Mouse (Mus musculus): ENCODE data around the gene Srrm2.
A peak's percentile ranks its signal among the peaks of the same experiment; 100 is the strongest.

Gene Srrm2

DNA sequence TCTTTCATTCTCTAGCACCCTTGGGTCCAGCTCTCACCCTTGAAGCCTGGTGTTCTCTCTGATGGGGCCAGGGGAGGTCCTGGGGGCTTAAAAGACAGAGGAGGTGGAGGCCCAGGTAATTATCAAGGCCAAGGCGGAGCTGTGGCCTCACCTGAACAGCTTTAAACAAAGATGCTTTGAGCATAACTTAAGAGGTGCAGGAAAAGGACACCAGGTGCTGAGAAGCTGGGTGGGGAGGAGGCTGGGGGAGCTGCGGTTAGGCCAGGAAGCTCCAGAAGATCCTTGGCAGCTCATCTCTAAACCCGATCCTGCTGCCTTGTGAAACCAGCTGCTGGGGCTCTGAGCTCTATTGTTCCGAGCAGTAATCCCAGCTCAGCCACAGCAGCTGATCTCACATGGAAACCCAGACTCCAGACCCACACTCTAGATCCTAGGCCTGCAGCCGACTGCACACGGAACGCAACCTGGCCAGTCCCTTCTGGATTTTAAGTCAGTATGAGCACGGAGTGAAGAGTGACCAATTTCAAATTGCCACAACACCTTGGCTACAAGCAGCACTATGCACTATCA lies 45.8 kb downstream of the Srrm2 start, which contains the start of gene Prss33:
Prss33 (minus strand) TSS at position 51 of the 570 bp plus-strand sequence.
- Histone ChIP-seq H3K4me1 (replicated peaks; ENCODE audit: low read depth, low read length) (peaks cover 32% of the 10 kb centered on the region), H3K9me3 (ENCODE audit: low read length) (no peaks in the 10 kb centered on the region), H3K36me3 (ENCODE audit: insufficient read depth, low read length) (no peaks in the 10 kb centered on the region; the same call in 1 of the 2 replicates), H3K4me3 (replicated peaks; ENCODE audit: low read length) (peak within 1 kb of the TSS; percentile 67), H3K27me3 (ENCODE audit: insufficient read depth, low read length) (peaks cover 17% of the 10 kb centered on the region)
- TF ChIP-seq CTCF (conservative IDR thresholded peaks at IDR 0.05; ENCODE audit: low read length), result no peak
- TF ChIP-seq NANOG (IDR thresholded peaks at IDR 0.05; ENCODE audit: borderline replicate concordance, low read length), result no peak
- TF ChIP-seq POU5F1 (IDR thresholded peaks at IDR 0.05; ENCODE audit: borderline replicate concordance, low read length), result no peak

GRCm38 (mm10) chr17:23841145-23841544 lies 50.8 kb downstream of the Srrm2 start:
- Histone ChIP-seq H3K9me3 (ENCODE audit: low read length) (no peaks in the 10 kb centered on the region), H3K4me3 (replicated peaks; ENCODE audit: low read length) (no peak overlapping the region), H3K36me3 (ENCODE audit: insufficient read depth, low read length) (peaks cover 6% of the 10 kb centered on the region; the same call in 1 of the 2 replicates), H3K4me1 (replicated peaks; ENCODE audit: low read depth, low read length) (peaks cover 14% of the 10 kb centered on the region), H3K27me3 (ENCODE audit: insufficient read depth, low read length) (0 out of 2 replicates have a peak, but pooled peaks cover 4% of the 10 kb centered on the region)
- TF ChIP-seq CTCF (conservative IDR thresholded peaks at IDR 0.05; ENCODE audit: low read length), result peak; percentile 96
- no peak for TF ChIP-seq POU5F1 (IDR thresholded peaks at IDR 0.05; ENCODE audit: borderline replicate concordance, low read length)
- no peak for TF ChIP-seq NANOG (IDR thresholded peaks at IDR 0.05; ENCODE audit: borderline replicate concordance, low read length)

GRCm38 (mm10) chr17:23843141-23843811 lies 52.9 kb downstream of the Srrm2 start:
- H3K4me1 ChIP-seq (replicated peaks; ENCODE audit: low read depth, low read length), result peaks cover 7% of the 10 kb centered on the region
- peak overlapping the region; percentile 74 for H3K4me3 ChIP-seq (replicated peaks; ENCODE audit: low read length)
- peaks cover 6% of the 10 kb centered on the region; the same call in 1 of the 2 replicates for H3K36me3 ChIP-seq (ENCODE audit: insufficient read depth, low read length)
- H3K9me3 ChIP-seq (ENCODE audit: low read length), result no peaks in the 10 kb centered on the region
- no peaks in the 10 kb centered on the region; the same call in 1 of the 2 replicates for H3K27me3 ChIP-seq (ENCODE audit: insufficient read depth, low read length)
- TF ChIP-seq NANOG (IDR thresholded peaks at IDR 0.05; ENCODE audit: borderline replicate concordance, low read length) (no peak), POU5F1 (IDR thresholded peaks at IDR 0.05; ENCODE audit: borderline replicate concordance, low read length) (no peak), CTCF (conservative IDR thresholded peaks at IDR 0.05; ENCODE audit: low read length) (peak; percentile 64)

DNA sequence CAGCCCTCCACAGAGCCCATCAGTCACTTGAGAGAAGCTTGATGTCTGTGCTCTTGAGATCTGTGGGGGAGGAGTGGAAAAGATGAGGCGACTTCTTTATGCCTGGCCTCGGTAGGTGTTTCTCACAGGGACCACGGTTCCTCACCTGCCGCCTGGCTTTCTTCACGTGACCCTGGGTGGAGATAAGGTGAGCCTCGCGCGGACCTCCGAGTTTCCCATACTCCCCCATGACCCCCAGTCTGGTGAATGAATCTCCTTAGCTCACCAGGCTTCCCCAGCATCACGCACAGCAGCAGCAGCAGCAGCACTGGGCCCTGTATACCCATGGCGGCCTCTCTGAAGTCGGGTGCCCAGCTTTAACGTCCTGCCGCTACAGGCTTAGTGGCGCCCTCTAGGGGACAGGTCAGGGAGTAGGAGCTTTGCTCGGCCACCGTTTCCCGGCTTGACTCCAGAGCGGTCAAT lies 53.5 kb downstream of the Srrm2 start, which contains the start of the genes Prss32 and Prss41:
Prss32 (plus strand) TSS at position 44 of the 462 bp plus-strand sequence.
Prss41 (minus strand) TSS at position 361 of the 462 bp plus-strand sequence.
- Histone ChIP-seq H3K27me3 (ENCODE audit: insufficient read depth, low read length) (no peaks in the 10 kb centered on the region; the same call in 1 of the 2 replicates), H3K4me3 (replicated peaks; ENCODE audit: low read length) (peak within 1 kb of the TSS; percentile 74), H3K9me3 (ENCODE audit: low read length) (no peaks in the 10 kb centered on the region), H3K36me3 (ENCODE audit: insufficient read depth, low read length) (peaks cover 6% of the 10 kb centered on the region; the same call in 1 of the 2 replicates), H3K4me1 (replicated peaks; ENCODE audit: low read depth, low read length) (peaks cover 7% of the 10 kb centered on the region)
- TF ChIP-seq POU5F1 (IDR thresholded peaks at IDR 0.05; ENCODE audit: borderline replicate concordance, low read length) (no peak), CTCF (conservative IDR thresholded peaks at IDR 0.05; ENCODE audit: low read length) (peak; percentile 75)

GRCm38 (mm10) chr17:23850028-23850427 lies 59.7 kb downstream of the Srrm2 start:
- TF ChIP-seq CTCF (conservative IDR thresholded peaks at IDR 0.05; ENCODE audit: low read length) (peak; percentile 27), POU5F1 (IDR thresholded peaks at IDR 0.05; ENCODE audit: borderline replicate concordance, low read length) (no peak)
- H3K36me3 ChIP-seq (ENCODE audit: insufficient read depth, low read length), result no peaks in the 10 kb centered on the region
- no peak overlapping the region for H3K4me3 ChIP-seq (replicated peaks; ENCODE audit: low read length)
- 0 out of 2 replicates have a peak, but pooled peaks cover 3% of the 10 kb centered on the region for H3K4me1 ChIP-seq (replicated peaks; ENCODE audit: low read depth, low read length)
- no peaks in the 10 kb centered on the region; the same call in 1 of the 2 replicates for H3K27me3 ChIP-seq (ENCODE audit: insufficient read depth, low read length)
- H3K9me3 ChIP-seq (ENCODE audit: low read length), result no peaks in the 10 kb centered on the region

DNA sequence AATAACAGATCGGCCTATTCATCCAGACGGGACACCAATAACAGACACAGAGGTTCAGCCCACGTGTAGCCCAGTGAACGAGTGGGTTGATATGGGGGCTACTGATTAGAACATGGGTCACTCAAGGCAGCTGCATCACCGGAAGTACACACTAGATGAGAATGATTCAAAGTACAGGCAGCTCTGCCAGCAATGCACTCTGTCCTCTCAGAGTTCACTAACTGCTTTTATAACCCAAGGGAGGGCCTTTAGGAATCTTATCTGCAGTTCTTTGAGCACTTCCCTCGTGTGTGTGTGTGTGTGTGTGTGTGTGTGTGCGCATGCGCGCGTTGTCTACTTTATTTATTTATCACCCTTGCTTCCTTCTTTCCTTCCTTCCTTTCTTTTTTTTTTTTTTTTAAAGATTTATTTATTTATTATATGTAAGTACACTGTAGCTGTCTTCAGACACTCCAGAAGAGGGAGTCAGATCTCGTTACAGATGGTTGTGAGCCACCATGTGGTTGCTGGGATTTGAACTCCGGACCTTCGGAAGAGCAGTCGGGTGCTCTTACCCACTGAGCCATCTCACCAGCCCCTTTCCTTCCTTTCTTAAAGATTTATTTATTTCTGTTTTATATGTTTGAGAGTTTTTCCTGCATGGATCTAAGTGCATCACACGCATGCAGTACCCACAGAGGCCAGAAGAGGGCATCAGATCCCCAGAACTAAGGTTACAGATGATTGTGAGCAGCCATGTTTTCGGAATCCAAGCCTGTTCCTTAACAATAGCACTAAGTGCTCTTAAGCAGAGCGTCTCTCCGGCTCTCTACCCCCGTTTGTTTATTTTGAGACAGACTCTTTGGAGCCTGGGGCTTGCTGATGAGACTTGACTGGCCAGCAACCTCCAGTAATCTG lies 60.8 kb downstream of the Srrm2 start:
- Histone ChIP-seq H3K4me3 (replicated peaks; ENCODE audit: low read length) (no peak overlapping the region), H3K36me3 (ENCODE audit: insufficient read depth, low read length) (no peaks in the 10 kb centered on the region), H3K27me3 (ENCODE audit: insufficient read depth, low read length) (no peaks in the 10 kb centered on the region; the same call in 1 of the 2 replicates), H3K9me3 (ENCODE audit: low read length) (no peaks in the 10 kb centered on the region), H3K4me1 (replicated peaks; ENCODE audit: low read depth, low read length) (0 out of 2 replicates have a peak, but pooled peaks cover 3% of the 10 kb centered on the region)
- TF ChIP-seq NANOG (IDR thresholded peaks at IDR 0.05; ENCODE audit: borderline replicate concordance, low read length) (no peak), POU5F1 (IDR thresholded peaks at IDR 0.05; ENCODE audit: borderline replicate concordance, low read length) (no peak), CTCF (conservative IDR thresholded peaks at IDR 0.05; ENCODE audit: low read length) (peak; percentile 86)

DNA sequence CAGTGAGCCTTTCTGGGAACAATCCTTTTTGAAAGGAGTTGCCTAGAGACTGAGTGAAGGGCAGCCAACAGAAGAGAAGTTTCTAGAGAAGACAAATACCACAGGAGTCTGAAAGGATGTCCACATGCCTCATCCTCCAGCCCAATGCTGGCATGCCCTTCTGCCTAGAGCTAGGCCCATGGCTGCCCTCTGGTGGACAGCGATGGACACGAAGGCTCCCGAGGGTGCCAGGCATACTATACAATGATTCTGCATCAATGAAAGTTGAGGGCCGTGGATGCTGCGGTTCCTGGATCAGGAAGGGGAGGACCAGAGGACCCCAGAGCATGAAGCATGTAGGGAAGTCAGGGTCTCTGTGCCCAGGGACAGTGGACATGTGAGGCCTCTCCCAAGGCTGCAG lies 63.0 kb downstream of the Srrm2 start:
- H3K4me1 ChIP-seq (replicated peaks; ENCODE audit: low read depth, low read length), result 0 out of 2 replicates have a peak, but pooled peaks cover 3% of the 10 kb centered on the region
- H3K27me3 ChIP-seq (ENCODE audit: insufficient read depth, low read length), result peaks cover 4% of the 10 kb centered on the region; the same call in 1 of the 2 replicates

More for the DNA sequence above, 63.0 kb downstream of the Srrm2 start:
- Histone ChIP-seq H3K4me3 (replicated peaks; ENCODE audit: low read length) (no peak overlapping the region), H3K36me3 (ENCODE audit: insufficient read depth, low read length) (no peaks in the 10 kb centered on the region), H3K9me3 (ENCODE audit: low read length) (no peaks in the 10 kb centered on the region)
- TF ChIP-seq CTCF (conservative IDR thresholded peaks at IDR 0.05; ENCODE audit: low read length) (peak; percentile 34), POU5F1 (IDR thresholded peaks at IDR 0.05; ENCODE audit: borderline replicate concordance, low read length) (no peak)
